Mouse (Mus musculus): ENCODE data around the gene Ubl5.
A peak's percentile ranks its signal among the peaks of the same experiment; 100 is the strongest.
"Not testable (repeated sequence)": the region's sequence is repeated elsewhere in the genome, so short reads cannot be mapped to it uniquely, and the experiment has no call there.

The Ubl5 gene

DNA sequence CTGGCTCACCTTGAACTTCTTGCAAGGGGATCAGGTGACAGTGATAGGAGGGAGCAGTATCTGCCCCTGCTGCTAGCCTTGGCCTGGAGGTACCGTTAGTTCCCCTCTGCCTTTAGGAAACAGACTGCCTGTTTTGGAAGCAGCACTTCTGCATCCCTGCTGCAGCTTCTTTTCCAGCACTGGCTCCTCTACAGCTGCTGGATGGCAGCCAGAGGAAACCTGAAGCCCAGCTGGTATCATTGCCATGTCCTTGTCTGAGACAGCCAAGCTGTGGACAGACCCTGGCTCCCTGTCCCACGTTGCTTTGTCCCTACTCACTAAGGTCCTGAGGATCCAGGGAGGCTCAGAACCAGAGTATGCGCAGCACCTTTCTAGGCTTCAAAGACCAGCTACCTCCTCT is 14.9 kb downstream of the Ubl5 start:
- DNase-seq (ENCODE audit: low spot score) = no peak

- peak; percentile 59 for DNase-seq (ENCODE audit: low spot score)
Observed at GRCm38 (mm10) chr9:20662325-20662724, 19.6 kb downstream of the Ubl5 start.

- no peak for DNase-seq (ENCODE audit: low spot score)
Observed at GRCm38 (mm10) chr9:20662874-20663273, 20.2 kb downstream of the Ubl5 start.

GRCm38 (mm10) chr9:20663956-20664355 is 21.3 kb downstream of the Ubl5 start:
- no peak for DNase-seq (ENCODE audit: low spot score)

DNA sequence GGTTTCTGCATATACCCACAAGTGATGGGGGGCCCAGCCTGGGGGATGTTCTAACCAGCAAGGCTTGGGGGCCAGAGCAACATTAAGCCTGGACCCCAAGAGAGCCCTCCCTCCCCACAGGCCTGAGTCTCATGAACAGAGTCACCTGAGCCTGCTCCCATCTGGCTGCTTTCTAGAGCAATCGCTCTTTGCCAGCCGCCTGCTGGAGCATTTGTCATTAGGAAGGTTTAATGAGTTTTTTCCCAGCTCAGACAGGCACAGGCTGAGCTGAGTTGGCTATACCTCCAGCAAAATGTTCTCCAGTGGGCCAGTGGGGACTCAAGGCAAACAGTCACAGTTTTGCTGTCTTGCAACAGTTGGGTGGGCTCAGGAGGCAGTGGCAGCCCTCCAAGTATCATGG is 21.7 kb downstream of the Ubl5 start:
- no peak for DNase-seq (ENCODE audit: low spot score)

- no peak for DNase-seq (ENCODE audit: low spot score)
Observed at GRCm38 (mm10) chr9:20664982-20665637, 22.4 kb downstream of the Ubl5 start.

- DNase-seq (ENCODE audit: low spot score) = no peak
Observed at GRCm38 (mm10) chr9:20665925-20666324, 23.2 kb downstream of the Ubl5 start.

DNA sequence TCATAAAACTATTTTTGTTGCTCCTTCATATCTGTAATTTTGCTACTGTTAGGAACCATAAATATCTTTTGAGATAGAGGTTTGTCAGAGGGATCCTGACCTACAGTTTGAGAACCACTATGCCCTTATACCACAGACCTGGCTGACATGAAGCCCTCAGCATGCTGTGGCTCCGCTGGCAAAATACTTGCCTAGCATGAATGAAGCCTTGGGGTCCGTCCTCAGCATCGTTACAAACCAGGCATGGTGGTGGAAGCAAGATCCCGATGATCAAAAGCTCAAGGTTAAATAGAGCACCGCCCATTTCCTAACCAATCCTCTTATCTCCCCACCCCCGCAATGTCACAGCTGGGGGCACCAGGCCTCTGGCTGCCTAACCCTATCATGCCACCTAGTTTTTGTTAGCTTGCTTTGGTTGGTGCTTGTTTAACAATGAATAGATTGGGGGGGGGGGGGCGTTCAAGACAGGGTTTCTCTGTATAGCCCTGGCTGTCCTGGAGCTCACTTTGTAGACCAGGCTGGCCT is 23.9 kb downstream of the Ubl5 start:
- DNase-seq (ENCODE audit: low spot score) = no peak

DNA sequence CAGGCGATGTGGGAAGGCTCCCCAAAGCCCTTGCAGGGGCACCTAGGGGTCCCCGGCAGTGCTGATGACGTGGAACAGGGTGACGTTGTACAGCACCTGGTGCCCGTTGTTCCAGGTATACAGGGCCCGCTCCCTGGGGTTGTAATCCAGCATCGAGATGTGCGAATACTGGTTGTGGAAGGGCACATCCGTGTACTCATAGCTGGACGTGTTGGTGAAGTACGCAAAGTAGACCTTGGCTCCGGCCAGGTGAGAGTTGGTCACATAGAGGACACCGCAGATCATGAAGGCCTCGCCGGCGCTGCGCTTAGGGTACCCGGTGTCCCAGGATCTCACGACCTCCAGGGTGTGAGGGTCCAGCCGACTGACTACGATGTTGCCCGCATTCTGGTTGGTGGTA is 25.4 kb downstream of the Ubl5 start:
- DNase-seq (ENCODE audit: low spot score) = no peak

DNA sequence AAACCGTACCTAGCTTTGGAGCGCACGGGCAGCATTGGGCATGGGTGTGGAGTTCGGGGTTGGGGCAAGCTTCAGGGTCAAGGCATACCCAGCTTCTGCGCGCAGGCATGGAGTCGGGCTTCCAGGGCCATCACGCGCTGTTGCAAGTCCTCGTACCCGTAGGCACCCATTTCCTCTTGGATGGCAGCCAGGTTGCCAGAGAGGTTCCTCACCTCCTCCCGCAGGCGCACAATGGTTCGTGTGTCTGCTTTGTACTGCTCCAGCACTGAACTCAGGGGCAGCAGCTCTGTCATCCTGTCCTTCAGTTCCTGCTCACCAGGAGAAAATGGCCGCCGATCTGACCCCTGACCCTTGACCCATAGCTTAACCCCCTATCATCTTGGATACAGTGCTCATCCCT is 29.4 kb downstream of the Ubl5 start:
- DNase-seq (ENCODE audit: low spot score) = no peak

- DNase-seq (ENCODE audit: low spot score) = no peak
Observed at GRCm38 (mm10) chr9:20677892-20678291, 35.2 kb downstream of the Ubl5 start.

DNA sequence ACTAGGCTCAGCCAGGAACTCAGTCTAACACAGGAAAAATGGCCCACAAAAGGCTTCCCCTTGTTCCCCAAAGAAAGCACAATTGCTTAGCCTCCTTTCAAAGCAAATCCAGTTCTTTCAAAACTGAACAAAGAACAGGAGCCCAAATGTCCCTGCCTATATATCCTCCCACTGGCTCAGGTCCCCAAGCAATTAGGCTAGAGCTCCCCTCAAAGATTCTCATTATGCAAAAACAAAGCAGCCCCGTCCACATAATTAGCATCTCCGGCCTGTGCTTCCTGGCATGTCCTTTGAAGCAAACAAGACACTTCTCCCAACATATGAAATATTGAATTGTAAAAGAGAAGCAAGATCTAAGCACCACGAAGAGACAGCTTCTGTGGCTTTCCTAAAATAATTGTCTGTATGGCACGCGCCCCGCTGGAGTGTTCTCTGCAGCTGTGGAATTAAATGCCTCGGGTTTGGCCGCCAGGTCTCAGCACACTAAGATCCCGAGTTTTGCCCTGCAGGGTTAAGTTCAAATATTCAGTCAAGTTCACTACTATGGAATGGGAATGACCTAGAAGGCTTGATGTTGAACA is 37.8 kb downstream of the Ubl5 start:
- DNase-seq (ENCODE audit: low spot score) = no peak

GRCm38 (mm10) chr9:20681546-20682388 is 39.1 kb downstream of the Ubl5 start:
- DNase-seq (ENCODE audit: low spot score) = no peak

- DNase-seq (ENCODE audit: low spot score) = no peak
Observed at GRCm38 (mm10) chr9:20682389-20682722, 39.7 kb downstream of the Ubl5 start.

DNA sequence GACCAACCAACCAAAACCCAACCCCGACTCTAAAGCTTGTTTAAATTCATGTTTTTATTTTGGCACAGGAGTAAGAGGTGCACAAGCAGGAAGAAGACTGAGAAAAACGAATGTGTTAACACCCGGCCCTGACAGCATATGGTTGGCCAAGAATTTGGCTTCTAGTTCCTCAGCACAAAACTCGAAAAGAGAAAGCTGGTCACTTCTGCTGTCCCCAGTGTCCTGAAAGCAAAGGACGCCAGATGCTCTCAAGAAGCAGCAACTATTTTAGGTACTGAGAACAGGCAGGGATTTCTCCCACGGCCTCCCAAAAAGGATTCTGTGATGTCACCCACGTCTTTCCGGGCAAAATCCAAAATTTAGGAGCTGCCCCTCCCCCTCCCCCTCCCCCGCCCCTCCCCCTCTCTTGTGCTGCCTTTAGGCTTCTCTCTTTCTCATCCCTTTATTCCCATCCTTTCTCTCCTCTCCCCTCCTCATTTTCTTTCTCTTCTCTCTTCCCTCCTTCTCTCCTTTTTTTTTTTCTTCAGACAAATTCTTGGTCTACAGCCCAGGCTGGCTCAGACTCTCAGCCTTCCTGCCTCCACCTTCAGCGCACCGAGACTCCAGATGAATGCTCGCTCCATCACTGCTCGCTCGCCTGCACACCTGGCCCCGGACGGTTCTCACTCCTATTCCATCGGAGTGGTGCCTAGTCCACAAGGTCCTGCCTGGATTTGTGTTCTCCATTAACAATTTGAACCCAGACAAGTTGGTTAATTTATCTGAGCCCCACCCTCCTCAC is 42.6 kb downstream of the Ubl5 start:
- DNase-seq (ENCODE audit: low spot score) = no peak

DNA sequence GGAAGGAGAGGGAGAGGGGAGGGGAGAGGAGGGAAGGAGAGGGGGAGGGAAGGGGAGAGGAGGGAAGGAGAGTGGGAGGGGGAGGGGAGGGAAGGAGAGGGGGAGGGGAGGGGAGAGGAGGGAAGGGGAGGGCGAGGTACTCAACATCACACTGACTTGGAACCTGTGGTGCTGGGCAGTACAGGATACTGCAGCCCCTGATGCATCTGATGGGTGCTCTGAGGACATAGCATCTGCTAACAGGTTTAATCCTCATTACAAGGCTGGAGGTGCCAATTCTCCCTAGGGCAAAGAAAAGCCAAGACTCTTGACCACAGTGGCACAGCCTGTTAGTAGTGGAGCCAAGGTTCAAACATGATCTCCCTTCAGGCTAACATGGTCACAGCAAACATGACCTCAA is 46.7 kb downstream of the Ubl5 start:
- no peak for DNase-seq (ENCODE audit: low spot score)

GRCm38 (mm10) chr9:20689913-20690312 is 47.2 kb downstream of the Ubl5 start:
- no peak for DNase-seq (ENCODE audit: low spot score)

- DNase-seq (ENCODE audit: low spot score) = not testable (repeated sequence)
Observed at GRCm38 (mm10) chr9:20690449-20690848, 47.8 kb downstream of the Ubl5 start.

- DNase-seq (ENCODE audit: low spot score) = no peak
Observed at GRCm38 (mm10) chr9:20692863-20693262, 50.2 kb downstream of the Ubl5 start.

GRCm38 (mm10) chr9:20694721-20695235 is 52.1 kb downstream of the Ubl5 start:
- no peak for DNase-seq (ENCODE audit: low spot score)

GRCm38 (mm10) chr9:20696107-20696712 is 53.5 kb downstream of the Ubl5 start:
- DNase-seq (ENCODE audit: low spot score) = no peak

Data from ovary, postnatal 14 days (tissue).